Mouse (Mus musculus): Measurements from ENCODE around the gene Slc6a21. TPM values are rescaled to one million over a fixed set of nuclear protein-coding genes. Genes with fewer than 3 reads are reported as not detected.

The Slc6a21 gene
- total and polyA plus RNA-seq, 3 experiments, result not detected

GRCm38 (mm10) chr7:45286486-45286885 lies 9.2 kb downstream of the Slc6a21 start:
- dilution Hi-C loops (cut with MboI; ENCODE audit: extremely low pct_ligation_motif_present, extremely low pct_unique_long_range_greater_than_20kb, low sequenced_read_pairs) (no loop called here), in situ Hi-C loops (cut with MboI; ENCODE audit: low pct_ligation_motif_present, low pct_unique_long_range_greater_than_20kb, low sequenced_read_pairs) (no loop called here)
- no peak for DNase-seq (ENCODE audit: extremely low read depth)
- TF ChIP-seq KAT2A (IDR thresholded peaks at IDR 0.05; ENCODE audit: insufficient replicate concordance, low read length), result no peak
- TF ChIP-seq MAFK (IDR thresholded peaks at IDR 0.05; ENCODE audit: insufficient replicate concordance, low read length), result no peak
- TF ChIP-seq USF2 (conservative IDR thresholded peaks at IDR 0.05; ENCODE audit: low read depth, low read length), result no peak
- TF ChIP-seq POLR2A (IDR thresholded peaks at IDR 0.05; ENCODE audit: low read depth, low read length), result no peak
- no peak for TF ChIP-seq MYC (IDR thresholded peaks at IDR 0.05; ENCODE audit: low read depth, low read length)
- no peak for TF ChIP-seq ETS1 (conservative IDR thresholded peaks at IDR 0.05; ENCODE audit: low read depth, low read length)
- peaks cover 40% of the 10 kb centered on the region for H3K27me3 ChIP-seq (replicated peaks)
- H3K4me2 ChIP-seq (ENCODE audit: insufficient read depth, low read depth, poor library complexity, severe bottlenecking), result no peak overlapping the region
- H3K4me3 ChIP-seq (replicated peaks in 1 of 3; ENCODE audit: low read depth in 2 of 3, low read length in 2 of 3, poor library complexity in 1 of 3), result no peak overlapping the region
- no peaks in the 10 kb centered on the region for H3K36me3 ChIP-seq (replicated peaks in 1 of 2; ENCODE audit: control insufficient read depth in 1 of 2, insufficient read depth in 1 of 2, low read length in 1 of 2)
- H3K4me1 ChIP-seq (ENCODE audit: control insufficient read depth in 1 of 2, insufficient read depth in 2 of 2), result peaks cover 0 to 2% of the 10 kb centered on the region in 2 experiments; a peak in 1 of 4 replicates
- H3K79me2 ChIP-seq (replicated peaks; ENCODE audit: control insufficient read depth, extremely low read depth, insufficient read depth, poor library complexity, severe bottlenecking), result no peaks in the 10 kb centered on the region
- no peak overlapping the region for H3K9ac ChIP-seq (ENCODE audit: insufficient read depth, low read depth)
- H3K9me3 ChIP-seq (replicated peaks; ENCODE audit: low read length), result peaks cover 8% of the 10 kb centered on the region
- H3K27ac ChIP-seq (ENCODE audit: insufficient read depth, low read depth), result no peak overlapping the region

- no peaks in the 10 kb centered on the region for H3K36me3 ChIP-seq (replicated peaks in 1 of 2; ENCODE audit: control insufficient read depth in 1 of 2, insufficient read depth in 1 of 2, low read length in 1 of 2)
- peaks cover 0 to 9% of the 10 kb centered on the region in 2 experiments; a peak in 1 of 4 replicates for H3K4me1 ChIP-seq (ENCODE audit: control insufficient read depth in 1 of 2, insufficient read depth in 2 of 2)
- no peak overlapping the region for H3K27ac ChIP-seq (ENCODE audit: insufficient read depth, low read depth)
- in situ Hi-C loops (cut with MboI; ENCODE audit: low pct_ligation_motif_present, low pct_unique_long_range_greater_than_20kb, low sequenced_read_pairs) (no loop called here), dilution Hi-C loops (cut with MboI; ENCODE audit: extremely low pct_ligation_motif_present, extremely low pct_unique_long_range_greater_than_20kb, low sequenced_read_pairs) (no loop called here)
- H3K79me2 ChIP-seq (replicated peaks; ENCODE audit: control insufficient read depth, extremely low read depth, insufficient read depth, poor library complexity, severe bottlenecking), result no peaks in the 10 kb centered on the region
- H3K27me3 ChIP-seq (replicated peaks), result peaks cover 16% of the 10 kb centered on the region
- DNase-seq (ENCODE audit: extremely low read depth), result no peak
- TF ChIP-seq POLR2AphosphoS2 (IDR thresholded peaks at IDR 0.05; ENCODE audit: low read depth, low read length), result no peak
- TF ChIP-seq CHD2 (IDR thresholded peaks at IDR 0.05; ENCODE audit: low read length), result no peak
- TF ChIP-seq CHD1 (IDR thresholded peaks at IDR 0.05; ENCODE audit: low read depth, low read length), result no peak
- TF ChIP-seq TCF12 (IDR thresholded peaks at IDR 0.05; ENCODE audit: low read depth, low read length), result no peak
- no peak for TF ChIP-seq POLR2A (IDR thresholded peaks at IDR 0.05; ENCODE audit: low read depth, low read length)
- no peak for TF ChIP-seq ZKSCAN1 (IDR thresholded peaks at IDR 0.05; ENCODE audit: borderline replicate concordance, low read depth, low read length)
- TF ChIP-seq BHLHE40 (IDR thresholded peaks at IDR 0.05; ENCODE audit: low read depth, low read length), result no peak
- no peak for TF ChIP-seq PAX5 (IDR thresholded peaks at IDR 0.05; ENCODE audit: low read length)
- no peak for TF ChIP-seq RAD21 (IDR thresholded peaks at IDR 0.05; ENCODE audit: low read depth, low read length)
- TF ChIP-seq MAZ (IDR thresholded peaks at IDR 0.05; ENCODE audit: low read depth, low read length), result no peak
- no peak for TF ChIP-seq ZNF384 (IDR thresholded peaks at IDR 0.05; ENCODE audit: low read depth, low read length)
- no peak for TF ChIP-seq GABPA (IDR thresholded peaks at IDR 0.05; ENCODE audit: insufficient replicate concordance, low read depth, low read length)
- no peak for TF ChIP-seq IRF4 (IDR thresholded peaks at IDR 0.05; ENCODE audit: low read depth, low read length)
- no peak for TF ChIP-seq ZMIZ1 (IDR thresholded peaks at IDR 0.05; ENCODE audit: low read depth, low read length)
- no peak for TF ChIP-seq NRF1 (IDR thresholded peaks at IDR 0.05; ENCODE audit: low read depth, low read length)
- H3K9ac ChIP-seq (ENCODE audit: insufficient read depth, low read depth), result no peak overlapping the region
- peaks cover 3% of the 10 kb centered on the region for H3K9me3 ChIP-seq (replicated peaks; ENCODE audit: low read length)
- H3K4me2 ChIP-seq (ENCODE audit: insufficient read depth, low read depth, poor library complexity, severe bottlenecking), result no peak overlapping the region
- no peak overlapping the region for H3K4me3 ChIP-seq (replicated peaks in 1 of 3; ENCODE audit: low read depth in 2 of 3, low read length in 2 of 3, poor library complexity in 1 of 3)
Measured at GRCm38 (mm10) chr7:45296626-45297025, 19.3 kb downstream of the Slc6a21 start.
